Mouse (Mus musculus): ENCODE results near the gene Phf12. TPM values are rescaled to one million over a fixed set of nuclear protein-coding genes. Genes with fewer than 3 reads are reported as not detected.
A peak's percentile ranks its signal among the peaks of the same experiment; 100 is the strongest.

Gene Phf12
- 17.0 and 20.7 TPM in 2 replicates for polyA plus RNA-seq (2016; fragmentation: Nextera tagmentation; extraction: Ambion mirVana)

DNA sequence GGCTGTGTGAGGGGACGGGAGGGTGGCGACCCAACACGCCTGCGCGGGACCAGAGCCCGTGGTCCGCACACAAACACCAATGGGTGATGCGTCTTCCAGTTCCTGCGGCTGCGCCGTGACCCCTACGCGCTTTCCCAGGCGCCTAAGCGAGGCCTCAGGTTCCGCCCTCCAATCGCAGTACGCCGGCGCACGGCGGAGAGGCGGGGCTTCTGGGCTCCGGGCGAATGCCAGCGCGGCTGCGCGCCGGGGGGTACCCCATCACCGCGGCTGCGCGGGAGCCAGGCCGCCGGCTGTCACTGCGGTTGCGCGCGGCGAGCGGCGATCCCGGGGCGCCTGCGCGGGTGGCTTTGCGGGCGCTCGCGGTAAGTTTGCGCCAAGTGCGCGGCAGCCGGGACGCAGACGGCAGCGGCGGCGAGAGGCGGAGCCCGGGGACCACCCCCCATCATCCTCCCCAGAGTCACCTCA lies at the start of gene Phf12:
Gene Phf12 (plus strand): TSS at position 314 of the 465 bp plus-strand sequence.
- Histone ChIP-seq H3K27ac (peak within 1 kb of the TSS; percentile 97), H3K4me1 (peaks cover 28% of the 10 kb centered on the region), H3K27me3 (ENCODE audit: poor library complexity, severe bottlenecking) (peaks cover 8% of the 10 kb centered on the region; the same call in 1 of the 2 replicates), H3K9me3 (no peaks in the 10 kb centered on the region), H3K4me3 (peak within 1 kb of the TSS; percentile 100), H3K36me3 (replicated peaks) (peaks cover 25% of the 10 kb centered on the region)
- peak; percentile 99 for DNase-seq (ENCODE audit: extremely low spot score, low spot score)
- WGBS, result 0% methylated on average over 62 of the region's 62 CpGs

GRCm38 (mm10) chr11:77934111-77934521 lies 48.4 kb upstream of the Phf12 start:
- Histone ChIP-seq H3K4me3 (no peak overlapping the region), H3K9me3 (no peaks in the 10 kb centered on the region), H3K4me1 (peaks cover 53% of the 10 kb centered on the region), H3K27me3 (ENCODE audit: poor library complexity, severe bottlenecking) (peaks cover 99% of the 10 kb centered on the region), H3K27ac (no peak overlapping the region), H3K36me3 (replicated peaks) (no peaks in the 10 kb centered on the region)
- DNase-seq (ENCODE audit: extremely low spot score, low spot score), result no peak
- WGBS, result 2% methylated on average over 4 of the region's 4 CpGs

- Histone ChIP-seq H3K4me1 (peaks cover 53% of the 10 kb centered on the region), H3K4me3 (no peak overlapping the region), H3K27me3 (ENCODE audit: poor library complexity, severe bottlenecking) (peaks cover 99% of the 10 kb centered on the region), H3K27ac (no peak overlapping the region), H3K9me3 (no peaks in the 10 kb centered on the region), H3K36me3 (replicated peaks) (no peaks in the 10 kb centered on the region)
- no peak for DNase-seq (ENCODE audit: extremely low spot score, low spot score)
- WGBS, result 38% methylated on average over 5 of the region's 5 CpGs
Measured at GRCm38 (mm10) chr11:77934568-77935311, 47.8 kb upstream of the Phf12 start.

DNA sequence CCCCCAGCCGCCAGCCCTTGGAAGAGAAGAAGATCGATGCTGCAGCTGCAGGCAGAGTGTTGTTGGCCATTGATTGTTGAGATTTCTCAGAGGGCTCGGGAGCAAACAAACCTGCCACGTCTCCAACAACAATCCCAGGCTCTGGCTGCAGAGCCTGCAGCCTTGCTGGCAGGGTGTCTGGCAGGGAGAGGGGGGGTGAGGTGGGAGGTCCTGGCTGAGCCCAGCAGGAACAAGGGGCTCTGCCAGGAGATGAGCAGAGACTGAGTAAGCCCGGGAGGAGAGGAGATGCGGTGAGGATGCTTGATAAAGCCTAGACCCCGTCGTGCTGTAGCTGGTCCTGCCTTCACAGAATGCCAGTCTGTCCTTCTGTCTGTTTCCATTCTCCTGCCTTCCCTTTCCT lies 45.7 kb upstream of the Phf12 start:
- H3K27me3 ChIP-seq (ENCODE audit: poor library complexity, severe bottlenecking), result peaks cover 98% of the 10 kb centered on the region
- no peak overlapping the region for H3K27ac ChIP-seq
- no peak overlapping the region for H3K4me3 ChIP-seq
- peaks cover 45% of the 10 kb centered on the region for H3K4me1 ChIP-seq
- DNase-seq (ENCODE audit: extremely low spot score, low spot score), result no peak
- no peaks in the 10 kb centered on the region for H3K9me3 ChIP-seq
- H3K36me3 ChIP-seq (replicated peaks), result no peaks in the 10 kb centered on the region
- 7% methylated on average over 8 of the region's 8 CpGs for WGBS

DNA sequence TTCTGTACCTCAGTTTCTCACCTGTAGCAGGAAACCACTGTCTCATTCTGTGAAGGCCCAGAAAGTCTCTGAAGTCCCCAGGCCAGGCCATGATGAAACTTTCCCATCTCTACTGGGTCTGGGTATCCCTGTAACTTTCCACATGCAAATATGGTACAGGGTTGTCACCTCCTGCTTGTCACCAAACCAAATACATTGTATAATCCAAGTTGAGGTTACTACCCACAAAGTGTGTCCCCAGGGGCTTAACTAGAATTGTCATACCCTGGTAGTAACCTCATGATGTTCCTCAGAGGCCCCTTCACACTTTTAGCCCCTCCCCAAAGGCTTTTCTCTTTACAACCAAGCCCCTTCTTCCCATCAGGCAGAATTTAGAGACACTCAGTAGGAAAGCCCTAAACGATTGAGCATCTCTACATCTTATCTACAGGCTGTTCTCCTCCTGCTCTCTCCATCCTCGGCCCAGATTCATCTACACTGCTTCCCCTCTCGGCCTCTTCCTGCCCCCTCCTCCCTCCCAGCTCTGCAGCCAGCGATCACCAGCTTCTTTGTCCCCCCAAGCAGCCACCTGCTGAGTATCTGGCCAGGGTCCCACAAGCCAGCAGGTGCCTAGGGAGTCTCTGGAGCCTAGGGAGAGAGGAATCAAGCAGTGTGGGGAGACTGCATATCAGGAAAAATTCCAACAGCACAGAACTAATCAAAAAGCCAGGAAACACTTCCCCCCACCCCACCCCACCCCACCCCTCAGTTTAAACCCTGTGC lies 44.7 kb upstream of the Phf12 start:
- H3K4me1 ChIP-seq, result peaks cover 48% of the 10 kb centered on the region
- 20% methylated on average over 4 of the region's 4 CpGs for WGBS

GRCm38 (mm10) chr11:77942230-77942629 lies 40.3 kb upstream of the Phf12 start:
- WGBS, result 6% methylated on average over 5 of the region's 5 CpGs
- no peaks in the 10 kb centered on the region; the same call in 1 of the 2 replicates for H3K9me3 ChIP-seq
- H3K4me3 ChIP-seq, result no peak overlapping the region
- H3K4me1 ChIP-seq, result peaks cover 36% of the 10 kb centered on the region
- DNase-seq (ENCODE audit: extremely low spot score, low spot score), result no peak
- no peaks in the 10 kb centered on the region for H3K36me3 ChIP-seq (replicated peaks)
- peaks cover 98% of the 10 kb centered on the region for H3K27me3 ChIP-seq (ENCODE audit: poor library complexity, severe bottlenecking)
- H3K27ac ChIP-seq, result peak overlapping the region; percentile 72

More for the DNA sequence above, 44.7 kb upstream of the Phf12 start:
- H3K27me3 ChIP-seq (ENCODE audit: poor library complexity, severe bottlenecking), result peaks cover 98% of the 10 kb centered on the region
- no peak overlapping the region for H3K4me3 ChIP-seq
- no peaks in the 10 kb centered on the region for H3K36me3 ChIP-seq (replicated peaks)
- H3K27ac ChIP-seq, result no peak overlapping the region
- H3K9me3 ChIP-seq, result no peaks in the 10 kb centered on the region
- no peak for DNase-seq (ENCODE audit: extremely low spot score, low spot score)

- H3K27ac ChIP-seq, result peak overlapping the region; percentile 82
- H3K9me3 ChIP-seq, result no peaks in the 10 kb centered on the region; the same call in 1 of the 2 replicates
- H3K4me3 ChIP-seq, result peak overlapping the region; percentile 36
- DNase-seq (ENCODE audit: extremely low spot score, low spot score), result peak; percentile 73
- WGBS, result 5% methylated on average over 9 of the region's 9 CpGs
- H3K36me3 ChIP-seq (replicated peaks), result no peaks in the 10 kb centered on the region
- peaks cover 38% of the 10 kb centered on the region for H3K4me1 ChIP-seq
- H3K27me3 ChIP-seq (ENCODE audit: poor library complexity, severe bottlenecking), result peaks cover 97% of the 10 kb centered on the region
Measured at GRCm38 (mm10) chr11:77947860-77948259, 34.7 kb upstream of the Phf12 start.

- Histone ChIP-seq H3K27me3 (ENCODE audit: poor library complexity, severe bottlenecking) (peaks cover 97% of the 10 kb centered on the region), H3K36me3 (replicated peaks) (no peaks in the 10 kb centered on the region), H3K4me1 (peaks cover 34% of the 10 kb centered on the region), H3K4me3 (no peak overlapping the region), H3K27ac (no peak overlapping the region), H3K9me3 (no peaks in the 10 kb centered on the region)
- WGBS, result 33% methylated on average over 12 of the region's 12 CpGs
- DNase-seq (ENCODE audit: extremely low spot score, low spot score), result no peak
Measured at GRCm38 (mm10) chr11:77950125-77950685, 32.3 kb upstream of the Phf12 start.

DNA sequence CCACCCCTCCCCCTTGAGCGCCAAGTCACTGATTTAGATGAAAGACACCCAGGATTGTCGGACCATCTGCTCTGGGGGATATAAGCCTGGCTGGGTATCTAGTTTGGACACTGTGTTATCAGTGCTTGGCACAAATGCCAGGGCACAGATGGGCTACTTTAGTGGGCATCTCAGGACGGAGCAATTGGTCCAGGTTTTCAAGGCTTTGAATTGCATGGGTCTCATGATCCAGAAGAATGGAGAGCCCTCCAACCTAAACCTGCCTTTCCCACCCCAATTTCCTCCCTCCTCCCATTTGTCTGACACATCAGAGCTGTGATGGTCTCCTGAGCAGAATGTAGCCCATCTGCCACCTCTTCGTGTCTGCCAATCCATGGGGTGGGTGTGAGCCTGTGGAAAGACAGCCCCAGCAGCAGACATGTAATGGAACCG lies 31.7 kb upstream of the Phf12 start:
- WGBS, result 81% methylated on average over 5 of the region's 5 CpGs
- Histone ChIP-seq H3K36me3 (replicated peaks) (no peaks in the 10 kb centered on the region), H3K27ac (no peak overlapping the region), H3K27me3 (ENCODE audit: poor library complexity, severe bottlenecking) (peaks cover 97% of the 10 kb centered on the region), H3K9me3 (no peaks in the 10 kb centered on the region), H3K4me1 (peaks cover 35% of the 10 kb centered on the region), H3K4me3 (no peak overlapping the region)
- DNase-seq (ENCODE audit: extremely low spot score, low spot score), result no peak

DNA sequence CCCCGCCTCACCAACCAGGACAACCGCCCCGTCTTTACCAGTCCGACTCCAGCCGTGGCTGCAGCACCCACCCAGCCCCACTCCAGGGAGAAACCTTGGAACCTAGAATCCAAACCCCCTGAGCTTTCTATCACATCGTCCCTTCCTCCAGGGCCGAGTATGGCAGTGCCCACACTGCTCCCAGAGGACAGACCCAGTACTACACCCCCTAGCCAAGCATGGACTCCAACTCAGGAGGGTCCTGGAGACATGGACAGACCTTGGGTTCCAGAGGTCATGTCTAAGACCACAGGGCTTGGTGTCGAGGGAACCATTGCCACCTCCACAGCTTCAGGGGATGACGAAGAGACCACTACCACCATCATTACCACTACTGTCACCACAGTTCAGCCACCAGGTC lies 28.9 kb upstream of the Phf12 start:
- Histone ChIP-seq H3K9me3 (no peaks in the 10 kb centered on the region), H3K4me1 (peaks cover 28% of the 10 kb centered on the region), H3K4me3 (no peak overlapping the region), H3K27ac (no peak overlapping the region), H3K36me3 (replicated peaks) (no peaks in the 10 kb centered on the region), H3K27me3 (ENCODE audit: poor library complexity, severe bottlenecking) (peaks cover 98% of the 10 kb centered on the region)
- 61% methylated on average over 9 of the region's 9 CpGs for WGBS
- peak; percentile 34 for DNase-seq (ENCODE audit: extremely low spot score, low spot score)

DNA sequence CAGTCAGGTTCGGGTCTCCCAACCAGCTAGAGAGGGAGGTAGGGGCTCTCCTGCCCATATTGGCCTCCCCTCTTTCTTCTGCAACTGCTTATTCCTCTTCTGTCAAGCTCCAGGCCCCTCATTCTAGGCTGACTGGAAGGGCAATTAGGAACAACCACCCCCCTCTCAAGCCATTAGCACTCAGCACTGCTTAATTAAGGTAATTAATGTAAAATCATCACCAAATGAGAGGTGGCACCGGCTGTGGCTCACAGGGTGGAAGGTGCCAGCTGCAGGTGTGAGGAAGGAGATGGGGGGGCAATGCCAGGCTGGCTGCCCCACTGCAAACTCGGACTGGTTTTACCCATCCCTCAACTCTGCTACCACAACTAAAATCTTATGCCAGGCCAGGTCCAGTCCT lies 26.1 kb upstream of the Phf12 start:
- DNase-seq (ENCODE audit: extremely low spot score, low spot score), result no peak
- H3K27ac ChIP-seq, result peak overlapping the region; percentile 59; the same call in 1 of the 2 replicates
- H3K9me3 ChIP-seq, result no peaks in the 10 kb centered on the region
- no peak overlapping the region for H3K4me3 ChIP-seq
- H3K27me3 ChIP-seq (ENCODE audit: poor library complexity, severe bottlenecking), result peaks cover 100% of the 10 kb centered on the region
- H3K4me1 ChIP-seq, result peaks cover 34% of the 10 kb centered on the region
- H3K36me3 ChIP-seq (replicated peaks), result no peaks in the 10 kb centered on the region
- WGBS, result 66% methylated on average over 3 of the region's 3 CpGs

GRCm38 (mm10) chr11:77958268-77958667 lies 24.3 kb upstream of the Phf12 start:
- no peak for DNase-seq (ENCODE audit: extremely low spot score, low spot score)
- Histone ChIP-seq H3K27ac (no peak overlapping the region), H3K4me1 (peaks cover 42% of the 10 kb centered on the region), H3K4me3 (no peak overlapping the region), H3K36me3 (replicated peaks) (no peaks in the 10 kb centered on the region), H3K27me3 (ENCODE audit: poor library complexity, severe bottlenecking) (peaks cover 100% of the 10 kb centered on the region), H3K9me3 (no peaks in the 10 kb centered on the region)
- WGBS, result 92% methylated on average over 2 of the region's 2 CpGs

All from forebrain, embryonic 10.5 days (tissue).